Mouse (Mus musculus) kidney, embryonic 14.5 days (tissue): ENCODE measurements at regions not wholly inside any gene's neighbourhood (a gene's known extent, or its start where the extent isn't known, plus 50 kb on each side); places are given as distances from the start of the nearest gene placed in this dataset.

Experiments
- ATAC-seq: fragments of 200-750 bp; cut with Nextera tagmentation; 2 replicates; pipeline ENCODE4 v1.8.0; 2017; ENCODE audit warnings: moderate number of reproducible peaks, mild to moderate bottlenecking, moderate TSS enrichment, moderate library complexity; ENCODE audit not compliant: low FRiP score, low TSS enrichment
- H3K27ac ChIP-seq: fragments of 300-500 bp; sonication (generic); 2 replicates; pipeline ENCODE4 v1.5.1; 2014; ENCODE audit warnings: low read depth, mild to moderate bottlenecking, low read length, moderate library complexity, mixed read lengths
- H3K27me3 ChIP-seq: fragments of 300-500 bp; sonication (generic); 2 replicates; pipeline ENCODE4 v1.6.1; 2014; ENCODE audit warnings: mild to moderate bottlenecking, low read length; ENCODE audit not compliant: control insufficient read depth, insufficient read depth
- H3K36me3 ChIP-seq: fragments of 300-500 bp; sonication (generic); 2 replicates; pipeline ENCODE4 v1.6.1; 2014; ENCODE audit warnings: low read length, mixed read lengths; ENCODE audit not compliant: control insufficient read depth, insufficient read depth
- H3K4me1 ChIP-seq: fragments of 300-500 bp; sonication (generic); 2 replicates; pipeline ENCODE4 v1.6.1; 2014; ENCODE audit warnings: low read length, mixed read lengths; ENCODE audit not compliant: control insufficient read depth, insufficient read depth
- H3K4me2 ChIP-seq: fragments of 300-500 bp; sonication (generic); replicated peaks from 2 replicates; pipeline ENCODE4 v1.6.1; 2014; ENCODE audit warnings: low read depth, mild to moderate bottlenecking, low read length
- H3K4me3 ChIP-seq: fragments of 300-500 bp; sonication (generic); 2 replicates; pipeline ENCODE4 v1.5.1; 2014; ENCODE audit warnings: mild to moderate bottlenecking, low read length
- H3K9ac ChIP-seq: fragments of 300-500 bp; sonication (generic); 2 replicates; pipeline ENCODE4 v1.6.1; 2014; ENCODE audit warnings: low read depth, mild to moderate bottlenecking, low read length, moderate library complexity
- H3K9me3 ChIP-seq: fragments of 300-500 bp; sonication (generic); 2 replicates; pipeline ENCODE4 v1.6.1; 2016; ENCODE audit warnings: low read length; ENCODE audit not compliant: control insufficient read depth
- WGBS: fragments of 180-500 bp; shearing (Covaris S2); extraction: QIAGEN DNeasy Blood & Tissue Kit; methylation state at CpG from one replicate; pipeline ENCODE4 v1.1.7; 2014; 5-methylcytosine and 5-hydroxymethylcytosine counted together

- WGBS = 96% methylated on average over 9 of the region's 9 CpGs
- Histone ChIP-seq H3K9me3 (no peaks in the 10 kb centered on the region), H3K36me3 (no peaks in the 10 kb centered on the region), H3K27ac (no peak overlapping the region), H3K4me1 (no peaks in the 10 kb centered on the region), H3K9ac (no peak overlapping the region), H3K4me2 (no peak overlapping the region), H3K4me3 (no peak overlapping the region), H3K27me3 (no peaks in the 10 kb centered on the region)
- ATAC-seq = no peak
Measured at GRCm38 (mm10) chr19:24622776-24623175, 51.0 kb upstream of the Tmem252 start.

GRCm38 (mm10) chr19:24622309-24622708 lies 51.5 kb upstream of the Tmem252 start:
- ATAC-seq = no peak
- no peaks in the 10 kb centered on the region for H3K9me3 ChIP-seq
- H3K27ac ChIP-seq = no peak overlapping the region
- H3K36me3 ChIP-seq = no peaks in the 10 kb centered on the region
- 76% methylated on average over 4 of the region's 4 CpGs for WGBS
- no peak overlapping the region for H3K4me3 ChIP-seq
- no peaks in the 10 kb centered on the region for H3K27me3 ChIP-seq
- no peaks in the 10 kb centered on the region for H3K4me1 ChIP-seq
- no peak overlapping the region for H3K9ac ChIP-seq
- no peak overlapping the region for H3K4me2 ChIP-seq

GRCm38 (mm10) chr19:24621610-24622220 lies 52.1 kb upstream of the Tmem252 start:
- H3K36me3 ChIP-seq = no peaks in the 10 kb centered on the region
- H3K4me2 ChIP-seq = no peak overlapping the region
- no peaks in the 10 kb centered on the region for H3K27me3 ChIP-seq
- no peak overlapping the region for H3K9ac ChIP-seq
- H3K27ac ChIP-seq = no peak overlapping the region
- no peaks in the 10 kb centered on the region for H3K4me1 ChIP-seq
- ATAC-seq = peak; percentile 69; the same call in 1 of the 2 replicates
- no peaks in the 10 kb centered on the region for H3K9me3 ChIP-seq
- no peak overlapping the region for H3K4me3 ChIP-seq
- WGBS = 34% methylated on average over 8 of the region's 8 CpGs

- Histone ChIP-seq H3K4me3 (no peak overlapping the region), H3K9me3 (no peaks in the 10 kb centered on the region), H3K9ac (no peak overlapping the region), H3K27ac (no peak overlapping the region), H3K4me2 (no peak overlapping the region), H3K27me3 (no peaks in the 10 kb centered on the region), H3K36me3 (no peaks in the 10 kb centered on the region), H3K4me1 (no peaks in the 10 kb centered on the region)
- 83% methylated on average over 7 of the region's 7 CpGs for WGBS
- no peak for ATAC-seq
Measured at GRCm38 (mm10) chr19:24615762-24616310, 58.0 kb upstream of the Tmem252 start.

DNA sequence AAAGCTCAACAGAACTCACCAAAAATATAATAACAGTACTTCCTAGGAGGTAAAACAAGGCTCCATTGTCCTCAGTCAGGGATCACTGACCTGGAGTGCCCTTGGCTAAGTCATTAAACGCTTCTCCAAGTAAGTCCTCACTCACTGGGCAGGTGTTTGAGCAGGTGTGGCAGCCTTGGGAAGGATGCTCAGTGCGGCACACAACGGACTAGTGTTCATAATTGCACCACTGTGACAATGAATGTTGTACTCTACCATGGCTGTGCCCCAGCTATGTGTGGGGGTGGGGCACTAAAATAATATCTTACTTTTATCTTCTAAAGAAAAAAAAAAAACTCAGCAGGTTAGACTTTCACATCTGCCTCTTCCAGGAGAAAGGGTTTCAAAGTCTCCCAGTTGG lies 52.2 kb upstream of the Pip5k1b start:
- Histone ChIP-seq H3K27me3 (no peaks in the 10 kb centered on the region), H3K27ac (no peak overlapping the region), H3K9ac (no peak overlapping the region), H3K36me3 (no peaks in the 10 kb centered on the region), H3K9me3 (no peaks in the 10 kb centered on the region), H3K4me3 (no peak overlapping the region), H3K4me1 (no peaks in the 10 kb centered on the region), H3K4me2 (no peak overlapping the region)
- no peak for ATAC-seq
- WGBS = 60% methylated on average over 3 of the region's 3 CpGs

DNA sequence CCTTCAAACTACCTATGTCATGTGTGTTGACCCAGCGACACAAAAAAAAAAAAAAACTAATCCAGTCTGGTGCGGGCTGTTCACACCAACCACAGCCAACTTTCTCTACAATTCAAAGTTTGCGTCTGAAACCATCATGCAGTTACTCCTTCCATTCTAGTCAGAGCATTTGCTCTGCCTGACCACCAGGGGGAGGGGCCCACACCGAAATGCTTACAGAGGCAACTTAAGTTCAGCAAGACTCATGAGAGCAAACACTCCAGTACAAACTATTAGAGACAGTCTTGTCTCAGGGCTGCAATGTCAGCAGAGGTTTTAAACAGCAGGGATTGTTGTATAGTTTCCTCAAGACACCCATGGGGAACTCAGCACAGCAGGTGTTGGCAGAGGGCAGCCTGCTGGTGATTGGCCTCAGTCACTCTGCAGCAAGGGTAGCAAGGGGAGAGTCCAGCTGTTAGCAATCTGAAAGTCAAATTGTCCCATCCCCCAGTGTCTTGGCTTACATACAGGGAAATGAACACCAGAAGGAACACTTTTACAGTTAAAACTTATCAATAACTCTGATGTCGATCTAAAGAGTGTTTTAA lies 50.8 kb upstream of the Pip5k1b start:
- no peak overlapping the region for H3K9ac ChIP-seq
- H3K27me3 ChIP-seq = no peaks in the 10 kb centered on the region
- no peaks in the 10 kb centered on the region for H3K4me1 ChIP-seq
- no peak overlapping the region for H3K4me2 ChIP-seq
- no peak overlapping the region for H3K27ac ChIP-seq
- WGBS = 79% methylated on average over 5 of the region's 5 CpGs
- no peak for ATAC-seq
- no peaks in the 10 kb centered on the region for H3K9me3 ChIP-seq
- H3K36me3 ChIP-seq = no peaks in the 10 kb centered on the region
- no peak overlapping the region for H3K4me3 ChIP-seq
